Mouse (Mus musculus): Measurements from ENCODE around the gene Rab28.

Rab28 gene

DNA sequence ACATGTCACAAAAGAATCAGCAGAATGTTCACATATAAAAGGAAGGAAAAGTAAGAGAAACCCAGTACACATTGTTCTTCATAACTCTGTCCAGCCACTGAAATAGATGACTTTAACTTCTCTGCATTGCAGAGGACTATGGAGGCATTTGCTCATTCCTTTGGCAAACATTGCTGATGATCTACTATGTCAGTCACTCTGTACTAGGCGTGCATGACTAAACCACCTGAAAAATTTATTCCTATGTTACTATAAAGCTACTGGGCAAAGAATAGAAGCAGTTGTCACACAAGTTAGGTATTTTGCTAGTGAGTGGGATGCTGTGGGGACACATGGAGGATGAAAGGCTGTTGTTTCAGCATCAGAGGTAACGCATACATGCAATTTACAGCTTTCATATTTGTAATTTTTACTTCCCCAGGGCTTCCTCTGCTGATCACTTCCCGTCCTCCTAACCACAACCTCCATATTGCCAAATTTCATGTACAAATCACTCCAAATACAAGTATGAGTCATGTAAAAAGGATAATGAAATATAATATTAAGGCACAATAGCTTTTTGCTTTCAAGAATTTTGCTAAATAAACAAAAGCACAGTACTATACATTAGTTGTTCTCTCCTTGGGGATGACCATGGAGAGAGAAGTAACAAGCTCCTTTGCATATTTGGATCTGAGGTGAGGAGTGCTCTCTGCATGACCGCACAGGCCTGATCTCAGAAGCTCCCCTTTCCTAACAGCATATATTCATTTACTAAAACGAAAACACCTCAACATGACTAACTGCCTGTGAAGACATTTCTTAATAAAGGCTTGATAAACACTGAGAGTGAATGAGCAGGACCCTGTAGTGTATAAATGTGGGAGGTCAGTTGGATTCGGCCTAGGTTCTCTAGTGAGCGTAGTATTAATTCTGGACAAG lies 80.5 kb downstream of the Rab28 start:
- no peak for DNase-seq (ENCODE audit: low read depth, low spot score)

DNA sequence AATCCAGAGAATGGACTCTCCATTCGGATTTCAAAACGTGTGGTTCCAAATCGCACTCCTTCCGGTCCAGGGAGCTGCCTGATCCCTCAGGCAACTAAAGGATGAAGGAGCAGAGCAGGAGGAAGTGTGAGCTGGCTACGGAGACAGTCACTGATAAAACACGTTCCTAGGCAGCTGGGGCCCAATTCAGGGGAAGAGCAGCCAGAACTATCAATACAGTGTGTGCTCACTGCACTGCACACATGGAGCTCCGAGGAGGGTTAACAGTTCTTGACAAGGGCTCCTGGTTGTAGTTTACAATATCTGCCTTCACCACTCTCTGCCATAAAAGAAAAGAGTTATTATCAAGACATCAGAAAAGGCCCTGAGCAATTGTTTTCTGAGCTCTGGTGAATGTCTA lies 82.4 kb downstream of the Rab28 start:
- DNase-seq (ENCODE audit: low read depth, low spot score), result no peak

GRCm38 (mm10) chr5:41621748-41622147 lies 86.2 kb downstream of the Rab28 start:
- no peak for DNase-seq (ENCODE audit: low read depth, low spot score)

DNA sequence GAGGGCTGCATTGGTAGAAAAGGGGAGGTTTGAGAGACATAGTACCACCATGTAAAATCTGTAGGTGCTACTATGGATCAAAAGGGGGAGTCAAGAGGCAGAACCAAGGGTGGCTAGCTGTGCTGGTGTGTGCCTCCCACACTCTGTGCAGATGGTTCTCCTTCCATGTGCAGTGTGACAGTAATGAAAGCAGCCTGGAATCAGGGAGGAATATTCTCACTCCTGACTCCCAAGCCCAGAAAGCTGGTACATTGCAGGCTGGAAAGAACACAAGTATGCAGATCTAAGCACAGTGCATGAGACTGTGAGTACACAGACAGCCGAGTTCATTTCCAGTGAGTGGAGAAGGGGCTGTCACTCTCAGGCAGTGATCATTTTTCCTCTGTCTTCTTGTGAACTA lies 89.0 kb downstream of the Rab28 start:
- DNase-seq (ENCODE audit: low read depth, low spot score), result no peak

DNA sequence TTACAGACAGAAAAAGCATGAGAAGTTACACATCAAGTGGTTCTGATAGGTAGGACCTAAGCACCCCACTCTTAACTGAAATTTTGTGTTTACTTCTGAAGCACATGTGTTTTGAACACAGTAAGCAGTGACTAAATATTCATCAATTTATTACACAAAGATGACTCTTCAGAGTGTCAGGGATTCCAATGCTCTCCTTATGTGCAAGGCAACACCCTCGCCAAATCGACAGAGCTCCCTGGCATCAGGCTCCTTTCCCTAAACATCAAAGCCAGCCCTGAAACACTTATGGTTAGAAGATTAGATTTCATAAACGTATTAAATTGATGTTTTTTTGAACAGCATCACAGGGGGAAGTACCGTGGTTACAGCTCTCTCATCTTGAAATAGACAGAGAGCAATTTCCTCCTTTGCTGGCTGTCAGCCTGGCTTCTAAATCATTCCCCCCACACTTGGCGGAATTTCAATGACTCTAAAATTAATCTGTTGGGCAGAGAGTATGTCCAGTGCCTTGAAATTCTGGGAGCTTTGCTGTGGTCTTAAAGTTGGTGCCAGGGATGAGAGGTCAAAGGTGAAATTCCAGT lies 97.4 kb downstream of the Rab28 start:
- no peak for DNase-seq (ENCODE audit: low read depth, low spot score)

- DNase-seq (ENCODE audit: low read depth, low spot score), result no peak
Observed at GRCm38 (mm10) chr5:41596242-41597117, 111.5 kb downstream of the Rab28 start.

- no peak for DNase-seq (ENCODE audit: low read depth, low spot score)
Observed at GRCm38 (mm10) chr5:41595199-41595598, 112.8 kb downstream of the Rab28 start.

GRCm38 (mm10) chr5:41578051-41578450 lies 129.9 kb downstream of the Rab28 start:
- no peak for DNase-seq (ENCODE audit: low read depth, low spot score)

Measured in ES-CJ7 (cell line).